8 mouse cellular contexts compared by ENCODE assay signal in the genomic region with DNA sequence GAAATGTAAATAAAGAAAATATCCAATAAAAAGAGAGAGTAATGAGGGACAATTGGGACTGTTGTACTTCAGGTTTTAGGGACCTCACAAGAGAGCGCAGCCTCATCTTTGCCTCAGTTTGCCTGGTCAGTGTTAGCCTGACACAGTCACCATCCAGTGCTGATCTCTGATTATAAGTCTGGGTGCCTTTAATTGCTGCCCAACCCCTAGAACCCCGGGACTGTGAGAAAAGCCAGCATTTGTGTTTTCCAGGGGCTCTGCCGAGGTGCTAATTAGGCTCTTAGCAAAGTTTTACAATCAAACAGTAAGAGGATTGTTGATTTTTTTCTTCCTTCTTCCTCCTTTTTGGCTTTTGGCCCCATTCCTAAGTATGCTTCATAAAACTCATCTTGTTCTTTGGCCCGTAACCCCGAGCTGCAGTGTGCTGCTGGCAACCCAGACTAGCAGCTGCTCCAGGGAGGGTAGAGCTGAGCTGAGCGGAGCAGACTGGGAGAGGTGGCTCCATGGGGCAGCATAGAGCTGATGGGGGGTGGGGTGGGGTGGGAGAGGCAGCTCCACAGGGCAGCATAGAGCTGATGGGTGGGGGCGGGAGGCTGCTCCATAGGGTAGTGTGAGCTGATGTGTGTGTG. TPM values are rescaled to one million over a fixed set of nuclear protein-coding genes. Genes with fewer than 3 reads are reported as not detected.
DNase-seq lines count a peak whose midpoint lies in the region; ATAC-seq lines count a peak whose summit lies in the region.

No protein-coding gene starts in this region.

- no peaks in the 10 kb centered on the region for H3K36me3 ChIP-seq in kidney, embryonic 15.5 days
- no peaks in the 10 kb centered on the region for H3K36me3 ChIP-seq in embryonic facial prominence, embryonic 15.5 days
- H3K36me3 ChIP-seq in limb, embryonic 13.5 days, result no peaks in the 10 kb centered on the region
- no peaks in the 10 kb centered on the region for H3K36me3 ChIP-seq in stomach, embryonic 14.5 days (ENCODE audit: control insufficient read depth, insufficient read depth, low read length)
- H3K36me3 ChIP-seq in liver, embryonic 12.5 days, result no peaks in the 10 kb centered on the region

- H3K4me2 ChIP-seq in kidney, embryonic 15.5 days, result 0 out of 2 replicates have a peak overlapping the region, but pooled peaks have one; percentile 5
- H3K4me2 ChIP-seq in embryonic facial prominence, embryonic 15.5 days (replicated peaks), result no peak overlapping the region
- 0 out of 2 replicates have a peak overlapping the region, but pooled peaks have one; percentile 1 for H3K4me2 ChIP-seq in limb, embryonic 13.5 days (replicated peaks)
- no peak overlapping the region for H3K4me2 ChIP-seq in stomach, embryonic 14.5 days (replicated peaks; ENCODE audit: low read depth, low read length)
- no peak overlapping the region for H3K4me2 ChIP-seq in liver, embryonic 12.5 days

- no peak overlapping the region for H3K4me3 ChIP-seq in kidney, embryonic 15.5 days (replicated peaks)
- H3K4me3 ChIP-seq in embryonic facial prominence, embryonic 15.5 days (replicated peaks), result no peak overlapping the region
- H3K4me3 ChIP-seq in limb, embryonic 13.5 days, result no peak overlapping the region
- no peak overlapping the region for H3K4me3 ChIP-seq in stomach, embryonic 14.5 days (ENCODE audit: low read depth, low read length)
- H3K4me3 ChIP-seq in liver, embryonic 12.5 days, result no peak overlapping the region

- peak; percentile 75; the same call in 1 of the 2 replicates for ATAC-seq in kidney, embryonic 15.5 days (replicated peaks; ENCODE audit: low FRiP score)
- peak; percentile 51; the same call in 1 of the 2 replicates for ATAC-seq in embryonic facial prominence, embryonic 15.5 days (ENCODE audit: insufficient number of reproducible peaks, low FRiP score, low TSS enrichment, low read depth)
- ATAC-seq in limb, embryonic 13.5 days (ENCODE audit: low FRiP score, low read depth), result peak; percentile 78; the same call in 1 of the 2 replicates
- ATAC-seq in stomach, embryonic 14.5 days (ENCODE audit: insufficient number of reproducible peaks, insufficient read depth, low FRiP score, low read depth), result 0 out of 2 replicates have a peak, but pooled peaks have one; percentile 49
- ATAC-seq in liver, embryonic 12.5 days, result no peak

- intact Hi-C loops in heart, postnatal 14 days (cut with DNase I), result no loop called here

- 0 out of 2 replicates have a peak, but pooled peaks cover 5% of the 10 kb centered on the region for H3K4me1 ChIP-seq in kidney, embryonic 15.5 days
- H3K4me1 ChIP-seq in embryonic facial prominence, embryonic 15.5 days, result 0 out of 2 replicates have a peak, but pooled peaks cover 4% of the 10 kb centered on the region
- H3K4me1 ChIP-seq in limb, embryonic 13.5 days, result peaks cover 7% of the 10 kb centered on the region
- H3K4me1 ChIP-seq in stomach, embryonic 14.5 days (ENCODE audit: control insufficient read depth, insufficient read depth, low read length), result no peaks in the 10 kb centered on the region
- H3K4me1 ChIP-seq in liver, embryonic 12.5 days, result no peaks in the 10 kb centered on the region

- H3K9ac ChIP-seq in kidney, embryonic 15.5 days, result no peak overlapping the region
- no peak overlapping the region for H3K9ac ChIP-seq in embryonic facial prominence, embryonic 15.5 days
- no peak overlapping the region for H3K9ac ChIP-seq in limb, embryonic 13.5 days
- no peak overlapping the region for H3K9ac ChIP-seq in stomach, embryonic 14.5 days (replicated peaks; ENCODE audit: low read depth, low read length)
- no peak overlapping the region for H3K9ac ChIP-seq in liver, embryonic 12.5 days

- no peak overlapping the region for H3K27ac ChIP-seq in kidney, embryonic 15.5 days
- no peak overlapping the region for H3K27ac ChIP-seq in embryonic facial prominence, embryonic 15.5 days (replicated peaks)
- H3K27ac ChIP-seq in limb, embryonic 13.5 days, result no peak overlapping the region
- no peak overlapping the region for H3K27ac ChIP-seq in stomach, embryonic 14.5 days (ENCODE audit: low read length)
- no peak overlapping the region for H3K27ac ChIP-seq in liver, embryonic 12.5 days

- H3K27me3 ChIP-seq in kidney, embryonic 15.5 days, result no peaks in the 10 kb centered on the region
- no peaks in the 10 kb centered on the region for H3K27me3 ChIP-seq in embryonic facial prominence, embryonic 15.5 days
- no peaks in the 10 kb centered on the region for H3K27me3 ChIP-seq in limb, embryonic 13.5 days
- no peaks in the 10 kb centered on the region for H3K27me3 ChIP-seq in stomach, embryonic 14.5 days (ENCODE audit: control insufficient read depth, insufficient read depth, low read length)
- no peaks in the 10 kb centered on the region for H3K27me3 ChIP-seq in liver, embryonic 12.5 days (replicated peaks)

- no peaks in the 10 kb centered on the region for H3K9me3 ChIP-seq in kidney, embryonic 15.5 days (replicated peaks)
- H3K9me3 ChIP-seq in embryonic facial prominence, embryonic 15.5 days (replicated peaks), result no peaks in the 10 kb centered on the region
- no peaks in the 10 kb centered on the region for H3K9me3 ChIP-seq in limb, embryonic 13.5 days
- no peaks in the 10 kb centered on the region for H3K9me3 ChIP-seq in stomach, embryonic 14.5 days (ENCODE audit: control insufficient read depth, low read depth, low read length)
- no peaks in the 10 kb centered on the region for H3K9me3 ChIP-seq in liver, embryonic 12.5 days (replicated peaks)

- no peak for DNase-seq in kidney, postnatal 25 days
- DNase-seq in heart, postnatal 14 days, result peak; percentile 20 to 25
- DNase-seq in adrenal gland, adult (ENCODE audit: inconsistent age in 2 of 2, low spot score in 1 of 2), result no peak

- 19% methylated on average over 6 of the region's 7 CpGs for WGBS in kidney, embryonic 15.5 days
- 29% methylated on average over 6 of the region's 7 CpGs for WGBS in embryonic facial prominence, embryonic 15.5 days
- WGBS in limb, embryonic 13.5 days, result 14% methylated on average over 7 of the region's 7 CpGs
- 21% methylated on average over 6 of the region's 7 CpGs for WGBS in stomach, embryonic 14.5 days
- WGBS in liver, embryonic 12.5 days (ENCODE audit: insufficient replicate concordance), result 30% methylated on average over 7 of the region's 7 CpGs

RNA-seq across cellular contexts. Expression of a gene that starts 34.5 kb away (rescaled TPM):
- polyA plus RNA-seq in kidney, embryonic 15.5 days (2015; fragmentation: Nextera tagmentation; extraction: Ambion mirVana), result 5.7 and 8.6 TPM in 2 replicates
- polyA plus RNA-seq in embryonic facial prominence, embryonic 15.5 days (2015; fragmentation: Nextera tagmentation; extraction: Ambion mirVana), result 40.9 and 43.8 TPM in 2 replicates
- 1 to 10 TPM; 1.4 to 2.8 TPM for total RNA-seq in heart, postnatal 14 days (2021)
- polyA plus RNA-seq in limb, embryonic 13.5 days (2015; fragmentation: Nextera tagmentation; extraction: Ambion mirVana), result 10.3 and 13.4 TPM in 2 replicates
- 2.3 and 3.9 TPM in 2 replicates for polyA plus RNA-seq in stomach, embryonic 14.5 days (2014; fragmentation: Nextera tagmentation; extraction: Ambion mirVana)
- polyA plus RNA-seq in liver, embryonic 12.5 days (2016; fragmentation: Nextera tagmentation; extraction: Ambion mirVana), result 0.20 TPM in 2 replicates

Comparison
In these comparisons a context has a peak if more than half of its experiments do, and no peak if none do; other contexts are left out.
1. H3K4me2 ChIP-seq: peak in kidney, embryonic 15.5 days (single experiment) and limb, embryonic 13.5 days (single experiment); none in embryonic facial prominence, embryonic 15.5 days (single experiment), stomach, embryonic 14.5 days (single experiment) and liver, embryonic 12.5 days (single experiment).
2. DNase-seq: peak in heart, postnatal 14 days (2 of 2); none in kidney, postnatal 25 days (0 of 2) and adrenal gland, adult (0 of 2).